Mouse (Mus musculus): ENCODE results near the gene Efcab11. TPM values are rescaled to one million over a fixed set of nuclear protein-coding genes. Genes with fewer than 3 reads are reported as not detected.

Gene Efcab11
- total and polyA plus RNA-seq, 3 experiments: 7.9 to 12.2 (median 8.0) TPM

DNA sequence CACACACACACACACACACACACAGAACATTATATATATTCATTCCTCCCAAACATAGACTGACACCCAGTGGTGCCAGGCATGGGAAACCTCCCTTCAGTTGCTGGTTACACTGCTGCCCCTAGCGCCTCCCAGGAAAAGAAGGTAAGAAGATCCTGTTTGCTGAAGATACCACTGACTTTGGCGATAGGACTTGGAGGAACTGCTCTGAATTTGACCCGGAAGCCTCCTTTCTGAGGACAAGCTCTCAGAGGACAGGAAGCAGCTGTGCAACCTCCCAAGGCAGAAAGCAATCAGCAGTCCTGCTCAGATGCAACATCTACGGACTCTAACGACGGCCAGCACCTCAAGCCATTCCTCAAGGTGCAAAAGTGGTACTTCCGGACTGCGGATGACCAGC is 142.6 kb downstream of the Efcab11 start:
- DNase-seq (ENCODE audit: extremely low read depth): no peak
- dilution Hi-C loops (cut with MboI; ENCODE audit: extremely low pct_ligation_motif_present, extremely low pct_unique_long_range_greater_than_20kb, low sequenced_read_pairs): no loop called here
- in situ Hi-C loops (cut with MboI; ENCODE audit: low pct_ligation_motif_present, low pct_unique_long_range_greater_than_20kb, low sequenced_read_pairs): no loop called here

DNA sequence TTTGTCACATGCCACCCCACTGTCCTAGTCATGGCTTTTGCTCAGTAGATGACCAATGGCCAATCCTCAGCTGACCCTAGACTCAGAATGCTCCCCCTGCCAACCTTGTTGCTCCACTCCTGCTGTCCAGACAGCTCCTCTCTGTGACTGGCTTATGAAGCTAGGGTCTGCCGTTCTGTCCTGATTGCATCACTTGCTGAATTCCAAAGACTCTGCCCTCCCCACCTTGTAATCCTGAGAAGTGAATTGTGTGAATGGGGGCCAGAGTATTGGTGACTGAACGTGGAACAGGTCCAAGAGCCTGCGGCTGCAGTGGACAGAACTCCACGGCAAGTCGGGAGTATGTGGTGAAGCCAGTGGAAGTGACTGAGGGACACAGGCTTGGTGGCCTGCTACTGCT is 145.0 kb downstream of the Efcab11 start:
- Histone ChIP-seq H3K27me3 (replicated peaks) (no peaks in the 10 kb centered on the region), H3K27ac (ENCODE audit: insufficient read depth, low read depth) (no peak overlapping the region), H3K4me1 (ENCODE audit: control insufficient read depth in 1 of 2, insufficient read depth in 2 of 2) (peaks cover 4 to 17% of the 10 kb centered on the region in 2 experiments; a peak in 2 of 4 replicates), H3K4me3 (replicated peaks in 1 of 3; ENCODE audit: low read depth in 2 of 3, low read length in 2 of 3, poor library complexity in 1 of 3) (no peak overlapping the region), H3K9me3 (replicated peaks; ENCODE audit: low read length) (no peaks in the 10 kb centered on the region), H3K4me2 (ENCODE audit: insufficient read depth, low read depth, poor library complexity, severe bottlenecking) (no peak overlapping the region), H3K36me3 (replicated peaks in 1 of 2; ENCODE audit: control insufficient read depth in 1 of 2, insufficient read depth in 1 of 2, low read length in 1 of 2) (peaks cover 0 to 2% of the 10 kb centered on the region in 2 experiments), H3K79me2 (replicated peaks; ENCODE audit: control insufficient read depth, extremely low read depth, insufficient read depth, poor library complexity, severe bottlenecking) (no peaks in the 10 kb centered on the region), H3K9ac (ENCODE audit: insufficient read depth, low read depth) (no peak overlapping the region)
- in situ Hi-C loops (cut with MboI; ENCODE audit: low pct_ligation_motif_present, low pct_unique_long_range_greater_than_20kb, low sequenced_read_pairs) (no loop called here), dilution Hi-C loops (cut with MboI; ENCODE audit: extremely low pct_ligation_motif_present, extremely low pct_unique_long_range_greater_than_20kb, low sequenced_read_pairs) (no loop called here)
- TF ChIP-seq SMC3 (IDR thresholded peaks at IDR 0.05; ENCODE audit: low read depth, low read length): no peak
- no peak for TF ChIP-seq ZC3H11A (IDR thresholded peaks at IDR 0.05; ENCODE audit: low read depth, low read length)
- no peak for TF ChIP-seq KAT2A (IDR thresholded peaks at IDR 0.05; ENCODE audit: insufficient replicate concordance, low read length)
- TF ChIP-seq POLR2AphosphoS2 (IDR thresholded peaks at IDR 0.05; ENCODE audit: low read depth, low read length): no peak
- no peak for TF ChIP-seq CTCF (conservative IDR thresholded peaks at IDR 0.05 in 1 of 2, IDR thresholded peaks at IDR 0.05 in 1 of 2; ENCODE audit: low read depth in 2 of 2, low read length in 2 of 2)
- TF ChIP-seq MAZ (IDR thresholded peaks at IDR 0.05; ENCODE audit: low read depth, low read length): no peak
- TF ChIP-seq JUN (IDR thresholded peaks at IDR 0.05; ENCODE audit: insufficient read depth, low read depth, low read length): no peak
- no peak for TF ChIP-seq MAFK (IDR thresholded peaks at IDR 0.05; ENCODE audit: insufficient replicate concordance, low read length)
- no peak for TF ChIP-seq E2F4 (IDR thresholded peaks at IDR 0.05; ENCODE audit: insufficient replicate concordance, low read depth, low read length)
- TF ChIP-seq USF1 (IDR thresholded peaks at IDR 0.05; ENCODE audit: low read depth, low read length): no peak
- no peak for TF ChIP-seq ELF1 (IDR thresholded peaks at IDR 0.05; ENCODE audit: low read depth, low read length)
- no peak for TF ChIP-seq GABPA (IDR thresholded peaks at IDR 0.05; ENCODE audit: insufficient replicate concordance, low read depth, low read length)
- TF ChIP-seq ZNF384 (IDR thresholded peaks at IDR 0.05; ENCODE audit: low read depth, low read length): no peak
- no peak for TF ChIP-seq CHD1 (IDR thresholded peaks at IDR 0.05; ENCODE audit: low read depth, low read length)
- no peak for TF ChIP-seq NRF1 (IDR thresholded peaks at IDR 0.05; ENCODE audit: low read depth, low read length)
- TF ChIP-seq MAX (IDR thresholded peaks at IDR 0.05; ENCODE audit: low read length): no peak
- TF ChIP-seq BHLHE40 (IDR thresholded peaks at IDR 0.05; ENCODE audit: low read depth, low read length): no peak
- TF ChIP-seq ZKSCAN1 (IDR thresholded peaks at IDR 0.05; ENCODE audit: borderline replicate concordance, low read depth, low read length): no peak
- TF ChIP-seq RAD21 (IDR thresholded peaks at IDR 0.05; ENCODE audit: low read depth, low read length): no peak
- TF ChIP-seq UBTF (IDR thresholded peaks at IDR 0.05; ENCODE audit: low read depth, low read length): no peak
- DNase-seq (ENCODE audit: extremely low read depth): no peak

More for the DNA sequence above, 142.6 kb downstream of the Efcab11 start:
- Histone ChIP-seq H3K36me3 (replicated peaks in 1 of 2; ENCODE audit: control insufficient read depth in 1 of 2, insufficient read depth in 1 of 2, low read length in 1 of 2) (peaks cover 0 to 8% of the 10 kb centered on the region in 2 experiments), H3K4me2 (ENCODE audit: insufficient read depth, low read depth, poor library complexity, severe bottlenecking) (no peak overlapping the region), H3K4me3 (replicated peaks in 1 of 3; ENCODE audit: low read depth in 2 of 3, low read length in 2 of 3, poor library complexity in 1 of 3) (no peak overlapping the region), H3K4me1 (ENCODE audit: control insufficient read depth in 1 of 2, insufficient read depth in 2 of 2) (peaks cover 0 to 10% of the 10 kb centered on the region in 2 experiments; a peak in 2 of 4 replicates), H3K9ac (ENCODE audit: insufficient read depth, low read depth) (no peak overlapping the region), H3K27ac (ENCODE audit: insufficient read depth, low read depth) (no peak overlapping the region), H3K9me3 (replicated peaks; ENCODE audit: low read length) (no peaks in the 10 kb centered on the region), H3K27me3 (replicated peaks) (no peaks in the 10 kb centered on the region), H3K79me2 (replicated peaks; ENCODE audit: control insufficient read depth, extremely low read depth, insufficient read depth, poor library complexity, severe bottlenecking) (no peaks in the 10 kb centered on the region)
- TF ChIP-seq MAFK (IDR thresholded peaks at IDR 0.05; ENCODE audit: insufficient replicate concordance, low read length): no peak
- no peak for TF ChIP-seq MXI1 (IDR thresholded peaks at IDR 0.05; ENCODE audit: low read depth, low read length)
- no peak for TF ChIP-seq NRF1 (IDR thresholded peaks at IDR 0.05; ENCODE audit: low read depth, low read length)
